Mouse (Mus musculus) left cerebral cortex, postnatal 4 days (tissue): ENCODE measurements around the gene Gucy2g. TPM values are rescaled to one million over a fixed set of nuclear protein-coding genes. Genes with fewer than 3 reads are reported as not detected.
A peak's percentile ranks its signal among the peaks of the same experiment; 100 is the strongest.

Experiments
- DNase-seq: peaks from one replicate; pipeline ENCODE4 v3.0.0-alpha.2; 2022
- intact Hi-C: fragments of 180-260 bp; cut with DNase I; formaldehyde crosslinking; loops from one replicate; pipeline ENCODE4 v1.15.1; 2025
- total RNA-seq, 2 experiments: library from RNA; stranded (reverse); gene quantifications; 2 replicates each; pipeline ENCODE4 v1.2.3; 2021

The Gucy2g gene
- under 1 TPM; 0.80 to 0.83 TPM for total RNA-seq

GRCm38 (mm10) chr19:55241186-55241645 lies at the start of gene Gucy2g:
Gucy2g (minus strand) TSS chr19:55241236.
- DNase-seq = no peak
- intact Hi-C loops = no loop called here

- intact Hi-C loops = no loop called here
- no peak for DNase-seq
These were observed 47.9 kb upstream of the Gucy2g start for GRCm38 (mm10) chr19:55288974-55289373.

GRCm38 (mm10) chr19:55286034-55286433 lies 45.0 kb upstream of the Gucy2g start:
- no peak for DNase-seq
- intact Hi-C loops = no loop called here

GRCm38 (mm10) chr19:55284093-55284492 lies 43.1 kb upstream of the Gucy2g start:
- no peak for DNase-seq
- intact Hi-C loops = no loop called here

GRCm38 (mm10) chr19:55276770-55277169 lies 35.7 kb upstream of the Gucy2g start:
- intact Hi-C loops = no loop called here
- DNase-seq = no peak

- intact Hi-C loops = no loop called here
- no peak for DNase-seq
These were observed 35.1 kb upstream of the Gucy2g start for GRCm38 (mm10) chr19:55276100-55276499.

GRCm38 (mm10) chr19:55273340-55273739 lies 32.3 kb upstream of the Gucy2g start:
- no peak for DNase-seq
- intact Hi-C loops = no loop called here

- intact Hi-C loops = no loop called here
- no peak for DNase-seq
These were observed 30.4 kb upstream of the Gucy2g start for GRCm38 (mm10) chr19:55271448-55271847.

- DNase-seq = no peak
- intact Hi-C loops = no loop called here
These were observed 28.0 kb upstream of the Gucy2g start for GRCm38 (mm10) chr19:55269051-55269450.

GRCm38 (mm10) chr19:55268150-55268549 lies 27.1 kb upstream of the Gucy2g start:
- DNase-seq = no peak
- intact Hi-C loops = no loop called here

GRCm38 (mm10) chr19:55266786-55267185 lies 25.8 kb upstream of the Gucy2g start:
- intact Hi-C loops = no loop called here
- no peak for DNase-seq

GRCm38 (mm10) chr19:55265269-55265668 lies 24.2 kb upstream of the Gucy2g start:
- no peak for DNase-seq
- intact Hi-C loops = no loop called here

GRCm38 (mm10) chr19:55260389-55261184 lies 19.6 kb upstream of the Gucy2g start:
- intact Hi-C loops = no loop called here
- DNase-seq = no peak

GRCm38 (mm10) chr19:55258514-55258913 lies 17.5 kb upstream of the Gucy2g start:
- intact Hi-C loops = no loop called here
- DNase-seq = no peak

- intact Hi-C loops = no loop called here
- DNase-seq = no peak
These were observed 16.8 kb upstream of the Gucy2g start for GRCm38 (mm10) chr19:55257656-55258375.

- no peak for DNase-seq
- intact Hi-C loops = no loop called here
These were observed 15.1 kb upstream of the Gucy2g start for GRCm38 (mm10) chr19:55256156-55256555.

GRCm38 (mm10) chr19:55254513-55255016 lies 13.5 kb upstream of the Gucy2g start:
- intact Hi-C loops = no loop called here
- peak; percentile 38 for DNase-seq

GRCm38 (mm10) chr19:55253570-55254441 lies 12.8 kb upstream of the Gucy2g start:
- intact Hi-C loops = no loop called here
- DNase-seq = peak; percentile 38

GRCm38 (mm10) chr19:55253239-55253569 lies 12.2 kb upstream of the Gucy2g start:
- no peak for DNase-seq
- intact Hi-C loops = no loop called here

GRCm38 (mm10) chr19:55251383-55252124 lies 10.5 kb upstream of the Gucy2g start, which contains the start of gene Acsl5:
Acsl5 (plus strand) TSS chr19:55251938.
- intact Hi-C loops = no loop called here
- no peak for DNase-seq
